Mouse (Mus musculus) urinary bladder, postnatal 14 days (tissue): ENCODE results near the gene Dnajc27.

Source experiments
- DNase-seq: peaks from one replicate; pipeline ENCODE4 v3.0.0; 2021; ENCODE audit warnings: low spot score

Dnajc27 gene

DNA sequence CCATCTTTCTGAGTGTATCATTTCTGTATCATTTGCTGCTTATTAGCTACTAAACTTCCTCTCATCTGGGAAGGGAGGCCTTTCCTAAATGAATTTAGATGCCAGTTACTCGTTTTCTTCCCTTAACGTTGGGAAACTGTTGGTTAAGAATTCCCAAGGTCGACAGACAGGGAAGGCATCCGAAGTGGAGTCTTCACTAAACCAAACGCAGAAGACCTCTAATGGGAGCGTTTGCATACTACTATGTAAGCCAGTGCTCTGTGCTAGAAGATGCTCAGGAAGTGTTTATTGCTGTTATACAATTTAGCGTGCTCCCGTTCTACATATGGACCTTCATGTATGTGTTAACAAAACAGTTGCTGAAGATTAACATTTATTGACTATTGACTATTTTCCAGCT, 1.1 kb downstream of the Dnajc27 start:
- DNase-seq = no peak

DNA sequence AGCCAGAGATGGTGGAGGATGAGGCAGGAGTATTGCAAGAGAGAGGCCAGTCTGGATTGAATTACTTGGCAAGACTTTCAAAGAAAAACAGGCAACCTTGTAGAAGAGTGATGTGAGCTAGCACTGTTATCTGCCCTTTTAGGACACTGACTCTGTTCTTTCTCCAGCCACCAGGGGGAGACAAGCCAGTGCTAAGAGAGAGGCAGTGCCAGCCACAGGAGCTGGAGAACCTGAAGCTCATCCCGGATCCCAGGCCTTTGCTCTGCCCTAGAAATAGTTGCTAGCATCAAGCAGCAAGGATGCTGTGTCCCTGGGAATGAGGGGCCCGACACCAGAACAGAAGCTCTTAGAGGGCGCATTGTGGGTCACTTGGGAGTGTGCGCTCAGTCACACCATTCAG, 25.0 kb downstream of the Dnajc27 start:
- peak; percentile 80 for DNase-seq

DNA sequence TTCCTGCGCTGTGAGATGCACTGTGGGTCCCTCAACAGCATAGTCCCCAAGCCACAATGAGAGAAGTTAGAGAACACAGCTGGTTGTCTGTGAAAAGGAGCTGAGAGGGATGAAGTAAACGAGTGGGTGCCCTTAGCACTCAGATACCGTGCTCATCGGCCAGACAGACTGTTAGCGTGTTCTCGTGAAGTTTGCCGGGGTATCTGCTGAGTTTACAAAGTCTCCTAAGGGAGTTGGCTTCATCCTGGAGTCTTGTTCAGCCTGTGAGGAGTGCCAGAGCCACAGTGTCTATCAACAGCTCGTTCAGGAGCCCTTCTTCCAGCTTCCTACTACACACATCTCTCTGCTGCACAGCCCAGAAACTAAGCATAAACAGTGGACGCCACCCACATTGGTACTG, 33.7 kb downstream of the Dnajc27 start:
- no peak for DNase-seq

DNA sequence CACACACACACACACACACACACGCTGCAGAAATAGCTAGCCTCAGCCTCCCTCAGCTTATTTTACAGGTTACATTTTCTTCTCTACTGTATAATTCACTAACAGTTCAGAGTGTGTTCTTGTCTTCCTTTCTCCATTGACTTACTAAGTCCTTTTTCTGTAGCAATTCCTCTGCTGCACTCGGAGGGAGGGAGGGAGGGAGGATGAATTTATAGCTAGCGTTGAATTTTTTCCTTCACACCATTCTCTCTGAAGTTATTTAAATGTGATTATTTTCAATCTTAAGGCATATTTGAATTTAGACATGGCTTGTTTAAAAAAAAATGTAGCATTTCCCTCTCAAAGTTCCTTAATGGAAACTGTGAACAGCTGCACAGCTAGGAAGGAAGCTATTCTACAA, 34.8 kb downstream of the Dnajc27 start:
- DNase-seq = no peak

DNA sequence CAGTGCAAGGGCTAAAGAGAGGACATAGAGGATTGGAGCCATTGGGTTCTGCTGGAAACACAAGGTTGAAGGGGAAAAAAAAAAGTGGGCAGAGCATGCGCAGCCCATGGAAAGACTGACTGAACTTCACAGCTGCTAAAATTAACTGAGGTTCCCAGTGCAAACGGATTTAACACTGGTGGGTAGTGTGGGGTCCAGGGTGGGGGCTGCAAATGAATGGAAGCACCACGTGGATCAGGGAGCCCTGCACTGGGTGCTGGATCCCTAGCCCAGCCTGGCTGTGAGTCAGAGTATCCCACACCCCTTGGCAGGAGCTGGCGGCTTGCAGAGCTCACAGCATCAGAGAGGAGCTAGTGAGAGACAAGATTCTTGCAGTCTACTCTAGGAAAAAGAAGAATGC, 35.2 kb downstream of the Dnajc27 start:
- DNase-seq = no peak

DNA sequence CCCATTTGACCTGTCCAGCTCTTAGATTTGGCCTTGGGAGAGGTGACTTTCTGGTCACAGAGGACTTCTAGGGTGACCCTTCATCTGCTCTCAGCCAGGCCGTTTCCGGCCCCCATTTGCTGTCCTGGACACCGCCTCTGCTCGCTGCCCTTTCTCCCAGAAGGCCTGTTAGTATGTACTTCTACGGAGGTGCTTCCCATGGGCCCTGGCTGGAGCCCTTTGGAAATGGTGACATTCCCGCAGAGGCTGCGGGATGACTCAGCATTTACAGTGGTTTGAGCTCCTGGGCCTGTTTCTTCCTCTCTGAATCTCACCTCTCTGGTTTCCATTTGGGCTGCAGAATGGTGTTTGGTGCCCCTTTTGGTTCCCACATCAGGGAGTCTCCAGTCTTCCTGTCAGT, 45.0 kb downstream of the Dnajc27 start:
- no peak for DNase-seq

DNA sequence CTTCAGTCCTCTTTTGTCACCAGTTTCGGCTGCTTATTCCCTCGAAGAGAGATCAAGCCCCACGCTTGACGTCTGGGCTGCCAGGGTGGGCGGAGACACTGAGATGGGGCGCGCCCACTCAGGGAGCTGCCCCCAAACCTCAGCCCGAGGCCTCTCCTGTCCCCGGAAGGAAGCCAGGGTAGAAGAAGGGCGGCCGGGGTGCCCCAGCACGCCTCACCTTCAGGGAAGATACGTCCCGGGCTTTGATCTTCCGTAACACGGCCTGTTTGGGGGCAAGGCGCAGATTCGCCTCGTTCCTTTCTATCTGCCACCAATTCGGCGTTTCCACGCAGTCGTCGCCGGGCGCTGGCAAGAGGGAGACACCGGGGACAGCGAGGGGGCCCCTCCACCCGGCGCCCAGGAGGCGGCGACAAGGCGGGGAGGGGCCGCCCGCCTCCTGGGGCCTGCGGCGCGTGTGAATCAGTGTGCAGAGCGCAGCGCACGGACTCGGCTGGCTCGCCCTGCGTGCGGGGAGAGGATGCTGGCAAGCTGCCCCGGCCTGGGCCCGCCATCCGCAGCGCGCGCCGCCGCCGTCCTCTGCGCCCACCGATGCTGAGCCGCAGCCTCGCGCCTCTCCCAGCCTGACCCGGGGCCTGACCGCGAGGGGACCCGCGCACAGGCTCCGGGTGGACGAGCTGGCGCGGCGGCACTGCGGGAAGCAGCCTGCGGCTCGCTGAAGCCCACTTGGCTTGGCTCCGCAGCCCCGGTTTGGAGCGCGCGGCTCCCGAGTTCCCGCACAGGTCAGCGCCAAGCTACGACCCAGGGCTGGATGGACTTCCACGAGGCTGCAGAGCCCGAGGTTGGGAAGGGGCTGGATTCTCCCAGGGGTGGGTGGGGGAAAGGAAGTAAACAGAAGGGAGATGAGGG, 50.8 kb downstream of the Dnajc27 start, which contains the start of gene Adcy3:
Gene Adcy3 (plus strand): TSS at position 163 of the 906 bp plus-strand sequence.
- peak; percentile 51 for DNase-seq

DNA sequence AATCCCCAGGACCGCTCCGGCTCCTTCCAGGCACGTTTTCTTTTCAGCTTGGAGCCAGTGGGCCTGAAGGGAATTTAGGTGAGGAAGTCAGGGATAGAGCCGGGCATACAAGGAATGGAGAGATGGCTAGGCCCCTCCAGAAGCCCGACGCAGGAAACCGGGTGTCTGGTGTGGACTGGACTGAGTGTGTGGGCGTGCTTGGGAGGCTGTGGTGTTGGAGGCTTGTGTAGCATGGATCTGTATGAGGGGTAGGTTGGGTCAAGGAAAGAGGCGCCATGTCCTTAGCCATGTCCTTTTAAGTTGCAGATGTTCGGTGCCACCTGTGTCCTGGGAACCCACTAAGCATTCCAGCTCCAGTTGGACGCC, 51.4 kb downstream of the Dnajc27 start:
- no peak for DNase-seq

DNA sequence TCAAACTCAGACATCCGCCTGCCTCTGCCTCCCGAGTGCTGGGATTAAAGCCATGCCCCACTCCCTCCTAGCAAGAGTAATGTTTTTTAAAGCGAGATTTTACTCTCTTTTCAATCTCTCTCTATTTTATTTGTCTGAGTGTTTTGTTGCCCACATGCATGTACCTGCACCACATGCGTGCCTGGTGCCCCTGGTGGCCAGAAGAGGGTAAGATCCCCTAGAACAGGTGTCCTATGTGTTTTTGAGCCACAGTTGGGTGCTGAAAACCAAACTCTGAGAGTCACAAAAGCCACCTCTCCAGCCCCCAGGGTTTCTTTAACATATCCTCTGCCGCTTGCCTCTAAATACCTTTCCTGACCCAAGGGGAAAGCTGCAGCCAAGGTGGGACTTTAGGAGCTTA, 60.8 kb downstream of the Dnajc27 start:
- DNase-seq = no peak

DNA sequence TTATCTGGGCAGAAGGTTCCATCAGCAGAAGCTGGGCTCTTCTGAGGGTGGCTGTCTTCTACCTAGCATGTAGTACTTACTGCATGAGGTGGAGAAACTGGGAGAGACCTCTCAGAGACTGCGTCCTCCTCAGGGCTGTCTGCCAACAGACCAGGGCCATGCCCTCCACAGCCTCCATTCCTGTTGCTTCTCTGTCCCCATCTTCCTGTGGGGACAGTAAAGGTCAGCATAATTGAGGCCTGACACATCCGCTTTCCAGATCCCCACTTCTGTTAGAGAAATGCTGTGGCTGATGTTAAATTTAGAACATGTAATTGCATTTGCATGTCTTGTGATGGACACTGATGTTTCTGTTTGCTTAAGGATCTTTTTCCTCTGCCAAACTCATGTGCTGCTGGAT, 68.6 kb downstream of the Dnajc27 start:
- no peak for DNase-seq

DNA sequence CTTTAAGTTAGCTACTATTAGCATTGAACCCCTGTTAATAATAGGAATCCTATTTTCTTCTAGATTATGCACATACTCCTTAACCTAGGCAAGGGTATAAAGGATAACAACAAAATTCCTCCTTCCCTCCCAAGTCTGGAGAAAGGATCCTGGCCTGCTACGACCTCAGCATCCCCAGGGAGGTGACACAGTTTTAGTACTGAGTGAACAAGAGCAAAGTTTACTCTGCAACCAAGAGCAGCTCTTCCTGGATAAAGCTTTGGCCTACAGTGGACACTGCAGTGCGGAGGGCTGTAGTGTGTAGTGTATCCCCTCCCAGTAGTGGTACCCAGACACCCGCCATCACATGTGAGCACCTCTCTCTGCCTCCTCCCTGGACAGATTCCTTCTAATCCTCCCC, 69.6 kb downstream of the Dnajc27 start:
- no peak for DNase-seq

DNA sequence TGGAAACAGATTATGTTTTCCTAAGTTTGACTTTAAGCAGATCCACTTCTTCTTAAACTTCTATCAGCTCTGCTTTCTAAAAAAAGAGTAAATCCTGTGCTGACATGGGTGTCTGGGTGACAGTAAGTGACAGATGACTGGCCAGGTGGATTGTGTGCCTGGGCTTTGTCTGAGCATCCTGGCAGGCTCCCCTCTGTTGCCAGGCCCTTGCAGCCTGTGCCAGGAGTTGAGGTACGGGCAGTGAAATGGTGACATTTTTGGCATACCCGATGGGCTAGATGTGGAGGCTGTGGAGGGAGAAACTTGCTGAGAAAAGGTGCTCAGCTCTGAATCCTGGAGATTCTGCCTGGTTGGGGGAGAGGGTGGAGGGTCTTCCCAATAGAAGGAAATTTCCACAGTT, 75.1 kb downstream of the Dnajc27 start:
- DNase-seq = no peak

DNA sequence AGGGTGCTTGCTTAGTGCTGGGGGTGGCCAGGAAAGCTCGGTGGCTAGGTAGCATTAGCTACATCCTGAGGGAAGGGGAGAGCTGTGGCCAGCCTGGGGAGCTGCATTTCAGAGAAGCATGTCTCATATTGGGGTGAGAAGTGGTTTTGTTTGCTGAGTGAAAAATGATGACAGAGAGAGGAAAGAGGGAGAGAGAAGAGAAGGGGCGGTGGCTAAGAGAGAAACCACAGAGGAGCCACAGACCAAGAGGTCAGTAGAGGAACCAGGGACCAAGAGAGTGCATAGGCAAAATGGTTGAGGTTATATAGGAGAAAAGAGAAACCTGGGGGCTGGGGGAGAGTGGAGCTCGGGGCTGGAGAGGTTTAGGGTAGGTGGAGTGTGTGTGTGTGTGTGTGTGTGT, 75.8 kb downstream of the Dnajc27 start:
- no peak for DNase-seq

DNA sequence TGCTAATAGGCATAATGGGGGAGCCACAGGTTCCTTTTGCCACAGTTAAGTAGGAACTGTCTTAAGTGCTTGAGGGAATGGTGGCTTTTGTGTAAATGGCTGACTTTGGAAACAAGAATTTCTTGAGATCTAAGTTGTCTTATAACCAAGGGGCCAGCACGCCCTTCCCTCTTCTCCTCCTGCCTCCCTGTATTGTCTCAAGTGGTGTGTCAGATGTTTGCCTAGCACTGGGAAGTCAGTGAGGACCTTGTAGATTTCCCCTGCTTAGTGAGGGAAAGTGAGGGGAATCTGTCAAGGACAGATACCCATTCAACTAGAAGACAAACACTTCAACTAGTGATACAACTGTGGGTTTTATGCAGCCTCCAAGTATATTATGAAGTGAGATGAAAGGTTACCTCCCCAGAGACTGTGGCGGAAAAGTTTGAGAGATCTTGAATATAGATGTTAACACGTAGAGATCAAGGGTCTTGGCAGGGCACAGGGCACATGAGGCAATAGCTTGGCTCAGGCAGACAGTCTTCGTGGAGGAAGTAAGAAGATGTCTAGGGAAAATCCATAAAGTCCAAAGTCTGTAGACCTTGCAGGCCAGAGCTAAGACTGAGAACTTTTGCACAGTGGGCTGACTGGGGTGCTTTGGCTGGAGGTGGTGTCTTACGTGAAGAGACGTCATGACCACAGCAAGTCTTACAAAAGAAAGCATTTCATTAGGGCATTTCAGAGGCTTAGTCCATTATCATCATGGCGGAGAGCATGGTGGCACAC, 76.7 kb downstream of the Dnajc27 start:
- DNase-seq = no peak
